Mouse (Mus musculus) liver, embryonic 14.5 days (tissue): Measurements from ENCODE around the gene Dscam. TPM values are rescaled to one million over a fixed set of nuclear protein-coding genes. Genes with fewer than 3 reads are reported as not detected.

Experiments used
- ATAC-seq: fragments of 200-750 bp; cut with Nextera tagmentation; 2 replicates; pipeline ENCODE4 v1.8.0; 2017; ENCODE audit warnings: moderate number of reproducible peaks, mild to moderate bottlenecking, moderate library complexity; ENCODE audit not compliant: insufficient read depth
- DNase-seq, 3 experiments: peaks; one replicate each; pipeline ENCODE4 v3.0.0-alpha.2; 2012 to 2013; ENCODE audit warnings: low read depth in 3 of 3, low spot score in 3 of 3
- H3K27ac ChIP-seq: fragments of 300-500 bp; sonication (generic); 2 replicates; pipeline ENCODE4 v1.5.1; 2014; ENCODE audit warnings: moderate library complexity, mild to moderate bottlenecking, control low read depth, inconsistent platforms
- H3K27me3 ChIP-seq: fragments of 300-500 bp; sonication (generic); 2 replicates; pipeline ENCODE4 v1.6.1; 2014; ENCODE audit warnings: mild to moderate bottlenecking, low read length, moderate library complexity; ENCODE audit not compliant: control insufficient read depth, insufficient read depth
- H3K36me3 ChIP-seq: fragments of 300-500 bp; sonication (generic); replicated peaks from 2 replicates; pipeline ENCODE4 v1.6.1; 2014; ENCODE audit warnings: low read depth; ENCODE audit not compliant: control insufficient read depth, insufficient read depth
- H3K4me1 ChIP-seq, 2 experiments: fragments of 200-500 bp in 1 of 2; fragments of 300-500 bp in 1 of 2; sonication (generic) in 1 of 2; replicated peaks; 2 replicates each; pipeline ENCODE4 v1.6.1; 2012 to 2014; ENCODE audit warnings: antibody characterized with exemption in 1 of 2, inconsistent platforms in 1 of 2, low read length in 1 of 2; ENCODE audit not compliant: control insufficient read depth in 2 of 2, insufficient read depth in 2 of 2
- H3K4me2 ChIP-seq: fragments of 300-500 bp; sonication (generic); 2 replicates; pipeline ENCODE4 v1.6.1; 2014; ENCODE audit warnings: low read depth, mild to moderate bottlenecking, control low read depth, moderate library complexity
- H3K4me3 ChIP-seq, 2 experiments: fragments of 200-500 bp in 1 of 2; fragments of 300-500 bp in 1 of 2; sonication (generic) in 1 of 2; 2 replicates each; pipeline ENCODE4 v1.5.1; 2012 to 2014; ENCODE audit warnings: low read depth in 2 of 2, low read length in 2 of 2, mild to moderate bottlenecking in 2 of 2, control low read depth in 1 of 2, inconsistent platforms in 1 of 2, moderate library complexity in 1 of 2; ENCODE audit not compliant: insufficient read depth in 1 of 2
- H3K9ac ChIP-seq: fragments of 300-500 bp; sonication (generic); replicated peaks from 2 replicates; pipeline ENCODE4 v1.6.1; 2014; ENCODE audit warnings: mild to moderate bottlenecking, control low read depth, moderate library complexity
- H3K9me3 ChIP-seq: fragments of 300-500 bp; sonication (generic); 2 replicates; pipeline ENCODE4 v1.6.1; 2016; ENCODE audit warnings: low read length, mixed read lengths; ENCODE audit not compliant: control insufficient read depth
- CTCF ChIP-seq: IDR thresholded peaks from 2 replicates; pipeline ENCODE4 v1.5.1; 2016; ENCODE audit warnings: antibody characterized with exemption, low read depth, control low read depth
- EP300 ChIP-seq: IDR thresholded peaks from 2 replicates; pipeline ENCODE4 v1.6.1; 2016; ENCODE audit warnings: antibody characterized with exemption, low read depth
- WGBS: fragments of 180-500 bp; shearing (Covaris S2); extraction: QIAGEN DNeasy Blood & Tissue Kit; methylation state at CpG from one replicate; pipeline ENCODE4 v1.1.7; 2014; ENCODE audit not compliant: insufficient replicate concordance; 5-methylcytosine and 5-hydroxymethylcytosine counted together
- polyA plus RNA-seq, 2 experiments: library from polyadenylated mRNA; depleted of rRNA in 1 of 2; stranded (reverse) in 1 of 2; unstranded in 1 of 2; fragments of >200 nt; fragmentation: Nextera tagmentation in 1 of 2; extraction: Ambion mirVana in 1 of 2; gene quantifications; 2 replicates each; pipeline versions ENCODE4 v1.2.1 to v1.2.3; 2012 to 2014

Gene Dscam
- polyA plus RNA-seq (2012; rRNA removed) (under 0.01 TPM in 1 of 2 replicates, not detected in the other), polyA plus RNA-seq (2014; fragmentation: Nextera tagmentation; extraction: Ambion mirVana) (not detected in 2 replicates)

- H3K9ac ChIP-seq = no peak within 1 kb of the TSS
- ATAC-seq (no peak), DNase-seq (no peak)
- no peaks in the 10 kb centered on the region for H3K36me3 ChIP-seq
- H3K27me3 ChIP-seq = peaks cover 35% of the 10 kb centered on the region
- no peak within 1 kb of the TSS for H3K27ac ChIP-seq
- 0 out of 4 replicates have a peak within 1 kb of the TSS, but pooled peaks of 1 of the 2 experiments have one; percentile 4 for H3K4me3 ChIP-seq
- no peaks in the 10 kb centered on the region for H3K4me1 ChIP-seq
- WGBS = under 1% methylated on average over 59 of the region's 60 CpGs
- H3K4me2 ChIP-seq = peak within 1 kb of the TSS; percentile 15; the same call in 1 of the 2 replicates
- no peaks in the 10 kb centered on the region for H3K9me3 ChIP-seq
- TF ChIP-seq CTCF (no peak), EP300 (no peak)
Measured at GRCm38 (mm10) chr16:97170513-97171081, at the start of gene Dscam. TSS of gene Dscam (minus strand) at chr16:97170752.

GRCm38 (mm10) chr16:97219381-97219780, 48.8 kb upstream of the Dscam start:
- H3K27ac ChIP-seq = no peak overlapping the region
- no peak for DNase-seq
- ATAC-seq = no peak
- H3K27me3 ChIP-seq = no peaks in the 10 kb centered on the region
- H3K36me3 ChIP-seq = no peaks in the 10 kb centered on the region
- H3K4me3 ChIP-seq = no peak overlapping the region
- 59% methylated on average over 2 of the region's 2 CpGs for WGBS
- no peaks in the 10 kb centered on the region for H3K9me3 ChIP-seq
- no peak overlapping the region for H3K4me2 ChIP-seq
- TF ChIP-seq EP300 = no peak
- TF ChIP-seq CTCF = no peak
- no peak overlapping the region for H3K9ac ChIP-seq
- H3K4me1 ChIP-seq = no peaks in the 10 kb centered on the region

GRCm38 (mm10) chr16:97209997-97210396, 39.4 kb upstream of the Dscam start:
- DNase-seq = no peak
- ATAC-seq = no peak
- Histone ChIP-seq H3K9me3 (no peaks in the 10 kb centered on the region), H3K27ac (no peak overlapping the region), H3K4me1 (no peaks in the 10 kb centered on the region), H3K27me3 (no peaks in the 10 kb centered on the region), H3K9ac (no peak overlapping the region), H3K4me2 (no peak overlapping the region), H3K4me3 (no peak overlapping the region), H3K36me3 (no peaks in the 10 kb centered on the region)
- no peak for TF ChIP-seq CTCF
- no peak for TF ChIP-seq EP300
- 56% methylated on average over 5 of the region's 5 CpGs for WGBS

GRCm38 (mm10) chr16:97208276-97208675, 37.7 kb upstream of the Dscam start:
- no peak for ATAC-seq
- H3K27me3 ChIP-seq = no peaks in the 10 kb centered on the region
- no peak overlapping the region for H3K4me3 ChIP-seq
- H3K4me1 ChIP-seq = no peaks in the 10 kb centered on the region
- TF ChIP-seq CTCF (no peak), EP300 (no peak)
- no peaks in the 10 kb centered on the region for H3K9me3 ChIP-seq
- H3K27ac ChIP-seq = no peak overlapping the region
- H3K4me2 ChIP-seq = no peak overlapping the region
- 45% methylated on average over 2 of the region's 2 CpGs for WGBS
- H3K36me3 ChIP-seq = no peaks in the 10 kb centered on the region
- H3K9ac ChIP-seq = no peak overlapping the region
- no peak for DNase-seq

GRCm38 (mm10) chr16:97204090-97204489, 33.5 kb upstream of the Dscam start:
- no peak for DNase-seq
- no peak for ATAC-seq
- H3K4me3 ChIP-seq = no peak overlapping the region
- no peak overlapping the region for H3K4me2 ChIP-seq
- TF ChIP-seq CTCF = no peak
- no peak for TF ChIP-seq EP300
- no peaks in the 10 kb centered on the region for H3K9me3 ChIP-seq
- H3K36me3 ChIP-seq = no peaks in the 10 kb centered on the region
- H3K9ac ChIP-seq = no peak overlapping the region
- no peaks in the 10 kb centered on the region for H3K27me3 ChIP-seq
- H3K4me1 ChIP-seq = no peaks in the 10 kb centered on the region
- H3K27ac ChIP-seq = no peak overlapping the region
- WGBS = 53% methylated on average over 2 of the region's 2 CpGs
